Mouse (Mus musculus) spleen, postnatal 36 days (tissue): ENCODE measurements around the gene Wnt9b.

Experiments
- DNase-seq, 2 experiments: peaks; one replicate each; pipeline ENCODE4 v3.0.0; 2022; ENCODE audit warnings: low spot score in 2 of 2, mixed read lengths in 1 of 2

Wnt9b gene

GRCm38 (mm10) chr11:103683667-103684334 lies 65.8 kb downstream of the Wnt9b start:
- DNase-seq: no peak
